Mouse (Mus musculus) kidney, adult 2 months (tissue): Measurements from ENCODE around the gene Sox5.

Experiments used
- CTCF ChIP-seq: fragments of 200-500 bp; conservative IDR thresholded peaks from 2 replicates; pipeline ENCODE4 v1.5.1; 2011; ENCODE audit warnings: low read depth, mild to moderate bottlenecking, control low read depth, low read length, moderate library complexity, mixed read lengths; ENCODE audit not compliant: insufficient read depth, insufficient read length
- POLR2A ChIP-seq: fragments of 200-500 bp; IDR thresholded peaks from one replicate; pipeline ENCODE4 v1.6.1; 2011; ENCODE audit warnings: low read depth, low read length, control low read depth

- no peak for TF ChIP-seq CTCF
- no peak for TF ChIP-seq POLR2A
Observed at GRCm38 (mm10) chr6:144351049-144351448, 430.7 kb downstream of the Sox5 start.
